Mouse (Mus musculus) olfactory bulb, adult 2 months (tissue): ENCODE results near the gene Naaladl2.

Experiments used
- CTCF ChIP-seq: fragments of 200-500 bp; IDR thresholded peaks from 2 replicates; pipeline ENCODE4 v1.5.1; 2012; ENCODE audit warnings: low read depth, mild to moderate bottlenecking, low read length, moderate library complexity; ENCODE audit not compliant: insufficient read depth
- POLR2A ChIP-seq: fragments of 200-500 bp; IDR thresholded peaks from 2 replicates; pipeline ENCODE4 v1.6.1; 2012; ENCODE audit warnings: mild to moderate bottlenecking, low read depth, low read length, moderate library complexity; ENCODE audit not compliant: insufficient read depth

DNA sequence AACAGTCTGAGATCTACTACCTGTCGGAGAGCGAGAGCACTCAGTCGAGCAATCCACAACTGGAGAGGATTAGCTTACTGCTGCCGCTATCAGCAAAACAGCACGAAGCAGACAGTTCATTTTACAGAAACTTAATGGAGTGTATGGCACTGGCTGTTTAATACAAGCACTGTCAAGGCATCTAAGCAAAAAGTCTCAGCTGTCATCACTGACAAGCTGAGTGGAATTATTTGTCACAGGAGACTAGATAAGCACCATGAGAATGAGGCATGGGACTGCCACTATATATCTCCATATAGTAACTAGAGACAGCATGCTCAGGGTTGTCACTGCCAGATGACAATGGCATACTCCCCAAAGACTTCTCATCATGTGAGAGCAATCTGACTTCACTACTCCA, 124.1 kb downstream of the Naaladl2 start:
- TF ChIP-seq POLR2A = no peak
- TF ChIP-seq CTCF = no peak
